Mouse (Mus musculus): ENCODE results near the gene Spns3. TPM values are rescaled to one million over a fixed set of nuclear protein-coding genes. Genes with fewer than 3 reads are reported as not detected.

The Spns3 gene
- total and polyA plus RNA-seq, 3 experiments = 0.11 TPM; not detected in 2

GRCm38 (mm10) chr11:72466694-72467507 lies 83.4 kb downstream of the Spns3 start:
- TF ChIP-seq GATA2 (IDR thresholded peaks at IDR 0.05; ENCODE audit: borderline replicate concordance, low read depth, low read length) (no peak), POLR2AphosphoS5 (IDR thresholded peaks at IDR 0.05; ENCODE audit: insufficient replicate concordance, low read depth, low read length) (no peak; the same call in 1 of the 2 replicates), TAL1 (conservative IDR thresholded peaks at IDR 0.05; ENCODE audit: low read depth, low read length) (peak; percentile 61), CTCF (IDR thresholded peaks at IDR 0.05; ENCODE audit: low read depth, low read length) (no peak), GATA1 (IDR thresholded peaks at IDR 0.05; ENCODE audit: borderline replicate concordance, low read length) (no peak)
- ATAC-seq (ENCODE audit: extremely low read depth, insufficient number of reproducible peaks, low FRiP score, poor library complexity, severe bottlenecking) (peak; percentile 75), DNase-seq (ENCODE audit: low spot score) (peak; percentile 68)
- H3K27me3 ChIP-seq (ENCODE audit: insufficient read depth, low read length) = no peaks in the 10 kb centered on the region
- peak overlapping the region; percentile 56; the same call in 1 of the 2 replicates for H3K4me3 ChIP-seq (ENCODE audit: low read depth, low read length)
- H3K36me3 ChIP-seq (replicated peaks) = peaks cover 86% of the 10 kb centered on the region
- peaks cover 99% of the 10 kb centered on the region for H3K4me1 ChIP-seq (ENCODE audit: insufficient read depth, low read depth, low read length)
- H3K9me3 ChIP-seq (replicated peaks) = no peaks in the 10 kb centered on the region

DNA sequence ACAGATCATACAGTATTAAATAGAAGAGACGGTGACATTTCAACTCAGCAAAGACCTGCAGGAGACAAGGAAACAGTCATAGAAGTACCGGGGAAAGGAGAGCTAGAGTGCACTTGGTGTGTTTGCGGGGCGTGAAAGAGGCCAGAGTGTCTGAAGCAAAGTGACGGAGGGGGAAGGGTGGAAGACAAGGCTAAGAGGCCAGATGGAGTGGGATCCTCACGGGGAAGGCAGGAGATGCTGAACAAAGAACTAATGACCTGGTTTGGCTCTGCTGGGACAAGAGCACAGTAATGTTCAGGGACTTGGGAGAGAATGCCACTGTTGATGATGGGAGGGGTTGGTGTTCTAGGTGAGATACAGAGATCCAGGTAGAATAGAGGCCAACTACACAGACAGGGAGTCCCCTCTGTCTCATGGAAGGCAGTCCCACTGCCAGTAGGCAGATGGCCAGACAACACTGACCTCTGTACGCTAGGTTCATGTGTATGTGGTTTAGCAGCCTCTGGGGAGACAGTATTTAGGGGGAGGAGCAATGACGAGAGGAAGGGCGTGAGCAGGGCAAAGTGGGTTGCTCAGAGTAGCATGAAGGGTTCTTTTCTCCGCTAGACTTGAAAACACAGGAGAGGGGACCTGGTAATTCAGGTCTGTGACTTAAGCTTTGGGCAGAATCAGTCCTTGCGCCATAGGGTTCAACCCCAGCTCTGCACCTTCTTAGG lies 84.2 kb downstream of the Spns3 start:
- no peaks in the 10 kb centered on the region for H3K27me3 ChIP-seq (ENCODE audit: insufficient read depth, low read length)
- H3K36me3 ChIP-seq (replicated peaks) = peaks cover 86% of the 10 kb centered on the region
- no peaks in the 10 kb centered on the region for H3K9me3 ChIP-seq (replicated peaks)
- TF ChIP-seq POLR2AphosphoS5 (IDR thresholded peaks at IDR 0.05; ENCODE audit: insufficient replicate concordance, low read depth, low read length) (peak; percentile 57; the same call in 1 of the 2 replicates), GATA1 (IDR thresholded peaks at IDR 0.05; ENCODE audit: borderline replicate concordance, low read length) (no peak)
- DNase-seq (ENCODE audit: low spot score) = no peak
- ATAC-seq (ENCODE audit: extremely low read depth, insufficient number of reproducible peaks, low FRiP score, poor library complexity, severe bottlenecking) = peak; percentile 40; the same call in 1 of the 2 replicates
- peaks cover 99% of the 10 kb centered on the region for H3K4me1 ChIP-seq (ENCODE audit: insufficient read depth, low read depth, low read length)
- peak overlapping the region; percentile 56; the same call in 1 of the 2 replicates for H3K4me3 ChIP-seq (ENCODE audit: low read depth, low read length)

- Histone ChIP-seq H3K36me3 (replicated peaks) (peaks cover 87% of the 10 kb centered on the region), H3K4me3 (ENCODE audit: low read depth, low read length) (no peak overlapping the region), H3K4me1 (ENCODE audit: insufficient read depth, low read depth, low read length) (peaks cover 99% of the 10 kb centered on the region), H3K9me3 (replicated peaks) (no peaks in the 10 kb centered on the region), H3K27me3 (ENCODE audit: insufficient read depth, low read length) (no peaks in the 10 kb centered on the region)
- no peak; the same call in 1 of the 2 replicates for ATAC-seq (ENCODE audit: extremely low read depth, insufficient number of reproducible peaks, low FRiP score, poor library complexity, severe bottlenecking)
- no peak for DNase-seq (ENCODE audit: low spot score)
- no peak for TF ChIP-seq POLR2AphosphoS5 (IDR thresholded peaks at IDR 0.05; ENCODE audit: insufficient replicate concordance, low read depth, low read length)
- TF ChIP-seq TAL1 (conservative IDR thresholded peaks at IDR 0.05; ENCODE audit: low read depth, low read length) = no peak
- TF ChIP-seq GATA1 (IDR thresholded peaks at IDR 0.05; ENCODE audit: borderline replicate concordance, low read length) = no peak
- no peak for TF ChIP-seq CTCF (IDR thresholded peaks at IDR 0.05; ENCODE audit: low read depth, low read length)
- TF ChIP-seq GATA2 (IDR thresholded peaks at IDR 0.05; ENCODE audit: borderline replicate concordance, low read depth, low read length) = no peak
These were observed 85.5 kb downstream of the Spns3 start for GRCm38 (mm10) chr11:72464821-72465220.

- peaks cover 100% of the 10 kb centered on the region for H3K36me3 ChIP-seq (replicated peaks)
- H3K4me1 ChIP-seq (ENCODE audit: insufficient read depth, low read depth, low read length) = peaks cover 99% of the 10 kb centered on the region
- no peak for ATAC-seq (ENCODE audit: extremely low read depth, insufficient number of reproducible peaks, low FRiP score, poor library complexity, severe bottlenecking)
- DNase-seq (ENCODE audit: low spot score) = no peak
- H3K9me3 ChIP-seq (replicated peaks) = no peaks in the 10 kb centered on the region
- TF ChIP-seq TAL1 (conservative IDR thresholded peaks at IDR 0.05; ENCODE audit: low read depth, low read length) (no peak), POLR2AphosphoS5 (IDR thresholded peaks at IDR 0.05; ENCODE audit: insufficient replicate concordance, low read depth, low read length) (no peak), CTCF (IDR thresholded peaks at IDR 0.05; ENCODE audit: low read depth, low read length) (no peak)
- no peaks in the 10 kb centered on the region for H3K27me3 ChIP-seq (ENCODE audit: insufficient read depth, low read length)
- H3K4me3 ChIP-seq (ENCODE audit: low read depth, low read length) = no peak overlapping the region
These were observed 88.8 kb downstream of the Spns3 start for GRCm38 (mm10) chr11:72461500-72461981.

GRCm38 (mm10) chr11:72458502-72458901 lies 91.8 kb downstream of the Spns3 start:
- TF ChIP-seq GATA2 (IDR thresholded peaks at IDR 0.05; ENCODE audit: borderline replicate concordance, low read depth, low read length) (no peak), TAL1 (conservative IDR thresholded peaks at IDR 0.05; ENCODE audit: low read depth, low read length) (0 out of 2 replicates have a peak, but pooled peaks have one; percentile 11), POLR2AphosphoS5 (IDR thresholded peaks at IDR 0.05; ENCODE audit: insufficient replicate concordance, low read depth, low read length) (no peak)
- Histone ChIP-seq H3K4me1 (ENCODE audit: insufficient read depth, low read depth, low read length) (peaks cover 99% of the 10 kb centered on the region), H3K27me3 (ENCODE audit: insufficient read depth, low read length) (no peaks in the 10 kb centered on the region), H3K36me3 (replicated peaks) (peaks cover 100% of the 10 kb centered on the region), H3K9me3 (replicated peaks) (no peaks in the 10 kb centered on the region), H3K4me3 (ENCODE audit: low read depth, low read length) (no peak overlapping the region; the same call in 1 of the 2 replicates)
- no peak for DNase-seq (ENCODE audit: low spot score)
- ATAC-seq (ENCODE audit: extremely low read depth, insufficient number of reproducible peaks, low FRiP score, poor library complexity, severe bottlenecking) = no peak

- no peak for DNase-seq (ENCODE audit: low spot score)
- Histone ChIP-seq H3K4me3 (ENCODE audit: low read depth, low read length) (no peak overlapping the region; the same call in 1 of the 2 replicates), H3K4me1 (ENCODE audit: insufficient read depth, low read depth, low read length) (peaks cover 99% of the 10 kb centered on the region), H3K9me3 (replicated peaks) (no peaks in the 10 kb centered on the region), H3K27me3 (ENCODE audit: insufficient read depth, low read length) (no peaks in the 10 kb centered on the region), H3K36me3 (replicated peaks) (peaks cover 100% of the 10 kb centered on the region)
- TF ChIP-seq CTCF (IDR thresholded peaks at IDR 0.05; ENCODE audit: low read depth, low read length) (no peak), GATA1 (IDR thresholded peaks at IDR 0.05; ENCODE audit: borderline replicate concordance, low read length) (no peak), TAL1 (conservative IDR thresholded peaks at IDR 0.05; ENCODE audit: low read depth, low read length) (no peak), GATA2 (IDR thresholded peaks at IDR 0.05; ENCODE audit: borderline replicate concordance, low read depth, low read length) (no peak), POLR2AphosphoS5 (IDR thresholded peaks at IDR 0.05; ENCODE audit: insufficient replicate concordance, low read depth, low read length) (no peak)
- no peak for ATAC-seq (ENCODE audit: extremely low read depth, insufficient number of reproducible peaks, low FRiP score, poor library complexity, severe bottlenecking)
These were observed 92.3 kb downstream of the Spns3 start for GRCm38 (mm10) chr11:72457995-72458496.
